ENCODE assay signal across 21 mouse cellular contexts in the genomic region with DNA sequence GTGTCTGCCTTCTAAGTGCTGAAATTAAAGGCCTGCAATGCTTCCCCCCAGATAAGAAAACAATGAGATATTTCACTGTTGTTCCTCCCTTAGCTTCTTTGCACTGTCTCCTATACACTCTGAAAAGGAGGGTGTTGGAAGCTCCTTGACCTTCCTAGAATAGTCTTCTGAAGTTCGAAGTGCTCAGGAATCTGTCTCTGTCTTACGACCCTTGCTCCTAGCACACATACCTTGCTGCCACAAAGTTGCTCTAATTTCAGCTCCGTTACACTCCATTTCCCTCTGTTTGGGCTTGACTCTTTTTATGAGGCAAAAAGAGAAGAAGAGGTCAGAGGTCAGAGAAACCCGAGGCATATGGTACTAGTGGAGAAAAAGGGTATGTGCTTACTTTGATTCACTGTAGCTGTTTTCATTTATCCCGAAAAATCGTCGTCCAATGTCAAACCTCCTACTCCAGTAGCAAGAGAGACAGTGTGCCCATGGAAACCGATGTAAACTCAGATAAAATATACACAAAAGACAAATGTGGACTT. TPM values are rescaled to one million over a fixed set of nuclear protein-coding genes. Genes with fewer than 3 reads are reported as not detected.
DNase-seq lines count a peak whose midpoint lies in the region; ATAC-seq and TF ChIP-seq lines count a peak whose summit lies in the region.
"Had no signal": no experiment of that assay in that cellular context is flagged by ENCODE, and none has a peak within 500 bp of the region (broad histone marks: within the 10 kb centered on the region; RNA-seq: fewer than 3 reads in every experiment).

No protein-coding gene starts in this region.

- TF ChIP-seq RAD21 in MEL (IDR thresholded peaks at IDR 0.05; ENCODE audit: low read depth, low read length), result no peak

- H3K4me2 ChIP-seq in kidney, embryonic 14.5 days (replicated peaks; ENCODE audit: low read depth, low read length), result no peak overlapping the region
- no peak overlapping the region for H3K4me2 ChIP-seq in forebrain, embryonic 12.5 days
- H3K4me2 ChIP-seq: hindbrain, embryonic 12.5 days had no signal

- TF ChIP-seq CTCF in MEL (IDR thresholded peaks at IDR 0.05 in 2 of 3, conservative IDR thresholded peaks at IDR 0.05 in 1 of 3; ENCODE audit: control insufficient read depth in 1 of 3, insufficient read depth in 1 of 3, low read depth in 2 of 3, low read length in 3 of 3, poor library complexity in 1 of 3, severe bottlenecking in 1 of 3), result no peak

- no peak overlapping the region for H3K4me3 ChIP-seq in kidney, embryonic 14.5 days (ENCODE audit: low read length)
- H3K4me3 ChIP-seq in MEL (ENCODE audit: control insufficient read depth in 1 of 2, insufficient read depth in 1 of 2, low read depth in 2 of 2, low read length in 2 of 2), result no peak overlapping the region
- H3K4me3 ChIP-seq in forebrain, embryonic 12.5 days (replicated peaks), result no peak overlapping the region
- H3K4me3 ChIP-seq: heart, embryonic 10.5 days; hindbrain, embryonic 12.5 days had no signal

- no peaks in the 10 kb centered on the region for H3K36me3 ChIP-seq in kidney, embryonic 14.5 days (ENCODE audit: control insufficient read depth, insufficient read depth, low read length)
- H3K36me3 ChIP-seq in MEL (ENCODE audit: control insufficient read depth in 1 of 2, insufficient read depth in 2 of 2, low read length in 2 of 2), result peaks cover 0 to 2% of the 10 kb centered on the region in 2 experiments; a peak in 2 of 4 replicates
- no peaks in the 10 kb centered on the region for H3K36me3 ChIP-seq in forebrain, embryonic 12.5 days (replicated peaks)
- H3K36me3 ChIP-seq: heart, embryonic 10.5 days; hindbrain, embryonic 12.5 days had no signal

- no peak overlapping the region for H3K9ac ChIP-seq in kidney, embryonic 14.5 days (ENCODE audit: low read depth, low read length)
- no peak overlapping the region for H3K9ac ChIP-seq in MEL (ENCODE audit: control insufficient read depth, low read depth, low read length, poor library complexity, severe bottlenecking)
- H3K9ac ChIP-seq in forebrain, embryonic 12.5 days, result no peak overlapping the region
- H3K9ac ChIP-seq: hindbrain, embryonic 12.5 days had no signal

- no peak for TF ChIP-seq EP300 in MEL (IDR thresholded peaks at IDR 0.05; ENCODE audit: low read depth in 1 of 2, low read length in 2 of 2)

- no peaks in the 10 kb centered on the region for H3K4me1 ChIP-seq in kidney, embryonic 14.5 days (ENCODE audit: control insufficient read depth, insufficient read depth, low read length)
- peaks cover 0 to 2% of the 10 kb centered on the region in 2 experiments; a peak in 1 of 4 replicates for H3K4me1 ChIP-seq in MEL (ENCODE audit: control insufficient read depth in 1 of 2, insufficient read depth in 2 of 2, low read length in 2 of 2)
- H3K4me1 ChIP-seq in forebrain, embryonic 12.5 days, result peaks cover 7% of the 10 kb centered on the region
- H3K4me1 ChIP-seq: heart, embryonic 10.5 days; hindbrain, embryonic 12.5 days had no signal

- DNase-seq in kidney, adult 9 months, result no peak
- DNase-seq in MEL (ENCODE audit: low read depth, low spot score), result peak; percentile 4
- DNase-seq in embryo, embryonic 11 days, result peak; percentile 51
- DNase-seq in forelimb bud, embryonic 11.5 days (ENCODE audit: low read depth, low spot score), result peak; percentile 48
- DNase-seq in natural killer cell, adult 2 months (ENCODE audit: low spot score in 2 of 2), result no peak
- DNase-seq in gastrocnemius, postnatal 10 days, result no peak
- DNase-seq: adrenal gland, adult 8-10 months; adrenal gland, postnatal 36 days; cerebellum, adult 2 months; cerebellum, postnatal 10 days; heart, adult 18-20 months; heart, postnatal 10 days; heart, postnatal 4 days had no signal

- H3K79me2 ChIP-seq in MEL (ENCODE audit: control insufficient read depth, insufficient read depth, low read length, poor library complexity), result no peaks in the 10 kb centered on the region

- H3K27me3 ChIP-seq in kidney, embryonic 14.5 days (ENCODE audit: control insufficient read depth, insufficient read depth, low read length), result no peaks in the 10 kb centered on the region
- no peaks in the 10 kb centered on the region for H3K27me3 ChIP-seq in MEL (ENCODE audit: control insufficient read depth in 1 of 2, insufficient read depth in 2 of 2, low read length in 2 of 2)
- peaks cover 19% of the 10 kb centered on the region; the same call in 1 of the 2 replicates for H3K27me3 ChIP-seq in forebrain, embryonic 12.5 days
- H3K27me3 ChIP-seq: CH12.LX had no signal

- WGBS in kidney, embryonic 14.5 days, result 39% methylated on average over 8 of the region's 8 CpGs
- WGBS in forebrain, embryonic 12.5 days, result 53% methylated on average over 8 of the region's 8 CpGs

- no peak overlapping the region for H3K27ac ChIP-seq in kidney, embryonic 14.5 days (ENCODE audit: low read depth, low read length)
- no peak overlapping the region for H3K27ac ChIP-seq in MEL (ENCODE audit: control insufficient read depth, low read depth, low read length)
- no peak overlapping the region for H3K27ac ChIP-seq in forebrain, embryonic 12.5 days
- H3K27ac ChIP-seq: heart, embryonic 10.5 days; hindbrain, embryonic 12.5 days; hindbrain, postnatal 0 days had no signal

- no peaks in the 10 kb centered on the region for H3K9me3 ChIP-seq in kidney, embryonic 14.5 days (ENCODE audit: control insufficient read depth, low read length)
- no peaks in the 10 kb centered on the region for H3K9me3 ChIP-seq in MEL (replicated peaks; ENCODE audit: insufficient read depth, low read length)
- no peaks in the 10 kb centered on the region for H3K9me3 ChIP-seq in forebrain, embryonic 12.5 days
- H3K9me3 ChIP-seq: heart, embryonic 10.5 days; hindbrain, embryonic 12.5 days had no signal

- TF ChIP-seq POLR2A in MEL (IDR thresholded peaks at IDR 0.05; ENCODE audit: control insufficient read depth in 1 of 2, insufficient read depth in 1 of 2, low read depth in 1 of 2, low read length in 2 of 2, poor library complexity in 1 of 2), result no peak

- peak; percentile 85 for ATAC-seq in kidney, embryonic 14.5 days (ENCODE audit: low FRiP score, low TSS enrichment)
- ATAC-seq in forebrain, embryonic 12.5 days (ENCODE audit: low FRiP score), result no peak
- ATAC-seq: forebrain, embryonic 14.5 days; hindbrain, postnatal 0 days; intestine, embryonic 16.5 days had no signal

TF ChIP-seq in MEL, 35 proteins besides CTCF, POLR2A, EP300 and RAD21:
- TF ChIP-seq SMC3 (IDR thresholded peaks at IDR 0.05; ENCODE audit: low read depth, low read length), result no peak
TF ChIP-seq in MEL: peak in this region for 0.

RNA-seq across cellular contexts. Expression of gene Stk26, which starts 41.1 kb away (rescaled TPM):
- polyA plus RNA-seq in kidney, embryonic 14.5 days (2014; fragmentation: Nextera tagmentation; extraction: Ambion mirVana), result 4.2 and 5.3 TPM in 2 replicates
- 8.0 and 8.7 TPM in 2 replicates for total RNA-seq in MEL (2012; rRNA removed)
- 10 to 100 TPM in 1 of 2 experiments, not detected in 1; 10.6 TPM for polyA plus RNA-seq in MEL (2012; ENCODE audit: insufficient read depth in 1 of 2, insufficient read length in 2 of 2, low read depth in 1 of 2, low replicate concordance in 2 of 2, missing spikeins in 1 of 2)
- 2.4 and 2.6 TPM in 2 replicates for polyA plus RNA-seq in forebrain, embryonic 12.5 days (2016; fragmentation: Nextera tagmentation; extraction: Ambion mirVana)
- 1 to 10 TPM; 3.5 to 5.8 TPM for total RNA-seq in gastrocnemius, postnatal 10 days (2021)

Comparison
In these comparisons a context has a peak if more than half of its experiments do, and no peak if none do; other contexts are left out.
1. DNase-seq: peak in MEL (single experiment), embryo, embryonic 11 days (single experiment) and forelimb bud, embryonic 11.5 days (single experiment); none in kidney, adult 9 months (single experiment), natural killer cell, adult 2 months (0 of 2) and gastrocnemius, postnatal 10 days (single experiment).